Mouse (Mus musculus): ENCODE data around the gene Zmiz1. TPM values are rescaled to one million over a fixed set of nuclear protein-coding genes. Genes with fewer than 3 reads are reported as not detected.

Gene Zmiz1
- polyA plus RNA-seq, 1 experiment, result 34.5 TPM

DNA sequence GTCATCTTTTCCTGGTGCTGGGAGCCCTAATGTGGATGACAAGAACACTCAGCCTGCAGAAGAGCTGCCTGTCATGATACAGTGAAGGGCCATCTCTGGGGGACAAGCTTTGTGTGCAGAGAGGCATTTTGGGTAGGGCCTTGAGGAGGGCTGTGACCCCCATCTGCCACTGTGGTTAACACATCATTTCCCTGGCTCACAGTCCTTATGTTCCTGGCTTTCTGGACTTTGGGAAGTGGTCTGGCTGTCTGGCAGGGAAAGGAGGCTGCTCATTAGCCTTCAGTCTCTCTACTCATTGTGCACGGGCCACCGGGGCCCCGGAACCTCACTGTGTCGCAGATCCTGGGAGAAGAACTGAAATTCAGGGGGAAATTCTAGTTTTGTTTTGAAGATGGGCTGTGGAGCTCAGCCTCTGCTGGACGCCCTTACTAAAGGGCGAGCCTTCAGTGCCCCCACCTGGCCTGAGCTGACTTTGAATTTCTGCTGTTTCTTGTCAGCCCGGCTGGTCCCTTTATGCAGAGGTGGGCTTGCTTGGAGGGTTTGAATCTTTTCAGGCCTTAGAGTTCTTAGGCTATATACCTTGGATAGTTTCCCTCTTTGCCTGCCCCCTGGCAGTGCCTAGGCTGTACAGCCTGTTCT, 10.0 kb downstream of the Zmiz1 start:
- TF ChIP-seq MAX (IDR thresholded peaks at IDR 0.05; ENCODE audit: low read depth), result no peak
- no peak for TF ChIP-seq REST (IDR thresholded peaks at IDR 0.05; ENCODE audit: insufficient read depth, insufficient read length)
- TF ChIP-seq SRF (IDR thresholded peaks at IDR 0.05; ENCODE audit: control insufficient read depth, insufficient read length, low read depth), result no peak
- TF ChIP-seq MYOG (IDR thresholded peaks at IDR 0.05; ENCODE audit: control insufficient read depth in 1 of 3, insufficient read depth in 1 of 3, insufficient read length in 2 of 3, low read depth in 2 of 3), result peak in 1 of 3 experiments; percentile 33
- TF ChIP-seq TCF3 (IDR thresholded peaks at IDR 0.05; ENCODE audit: insufficient read length, low read depth), result no peak
- no peak overlapping the region for H3K4me2 ChIP-seq (ENCODE audit: low read depth)
- no peak overlapping the region for H3ac ChIP-seq (ENCODE audit: control insufficient read depth, insufficient read length)
- no peak overlapping the region for H3K4me3 ChIP-seq
- no peaks in the 10 kb centered on the region for H3K27me3 ChIP-seq (ENCODE audit: control insufficient read depth, insufficient read depth, insufficient read length)
- peaks cover 100% of the 10 kb centered on the region for H3K79me2 ChIP-seq (ENCODE audit: control insufficient read depth, insufficient read depth)
- no peaks in the 10 kb centered on the region for H3K36me3 ChIP-seq (ENCODE audit: control insufficient read depth, insufficient read depth)

DNA sequence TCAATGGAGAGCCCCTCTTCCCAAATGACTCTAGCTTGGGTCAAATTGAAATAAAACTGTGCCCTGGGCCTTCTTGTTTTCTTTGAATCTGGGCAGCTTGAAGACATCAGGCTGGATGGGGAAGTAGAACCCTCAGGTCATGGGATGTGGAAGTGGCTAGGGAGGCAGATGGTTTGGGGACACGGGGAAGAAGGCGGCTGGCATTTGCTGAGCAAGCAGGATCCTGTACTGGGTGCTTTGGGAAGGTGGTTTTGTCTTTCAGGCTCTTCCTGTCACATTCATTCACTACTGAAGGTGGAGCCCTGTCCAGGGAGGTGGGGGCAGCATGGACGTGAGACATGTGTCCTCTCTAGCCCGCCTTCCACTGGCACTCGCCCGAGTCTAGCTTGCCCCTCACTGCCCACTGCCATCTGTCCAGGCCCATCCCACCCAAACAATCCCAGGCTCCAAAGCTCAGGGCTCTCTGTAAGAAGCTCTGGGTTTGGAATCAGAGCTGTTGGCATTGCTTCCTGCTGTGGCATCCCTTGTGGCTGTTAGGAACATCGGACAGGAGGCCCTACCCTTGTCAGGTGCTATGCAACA, 11.3 kb downstream of the Zmiz1 start:
- no peak for TF ChIP-seq POLR2A (IDR thresholded peaks at IDR 0.05; ENCODE audit: insufficient read length, low read depth)
- peak in 1 of 3 experiments; percentile 12 for TF ChIP-seq MYOG (IDR thresholded peaks at IDR 0.05; ENCODE audit: control insufficient read depth in 1 of 3, insufficient read depth in 1 of 3, insufficient read length in 2 of 3, low read depth in 2 of 3)
- Histone ChIP-seq H3K79me2 (ENCODE audit: control insufficient read depth, insufficient read depth) (peaks cover 100% of the 10 kb centered on the region), H3K27me3 (ENCODE audit: control insufficient read depth, insufficient read depth, insufficient read length) (no peaks in the 10 kb centered on the region), H3ac (ENCODE audit: control insufficient read depth, insufficient read length) (no peak overlapping the region), H3K36me3 (ENCODE audit: control insufficient read depth, insufficient read depth) (no peaks in the 10 kb centered on the region), H3K4me2 (ENCODE audit: low read depth) (peak overlapping the region; percentile 26), H3K4me3 (no peak overlapping the region)

DNA sequence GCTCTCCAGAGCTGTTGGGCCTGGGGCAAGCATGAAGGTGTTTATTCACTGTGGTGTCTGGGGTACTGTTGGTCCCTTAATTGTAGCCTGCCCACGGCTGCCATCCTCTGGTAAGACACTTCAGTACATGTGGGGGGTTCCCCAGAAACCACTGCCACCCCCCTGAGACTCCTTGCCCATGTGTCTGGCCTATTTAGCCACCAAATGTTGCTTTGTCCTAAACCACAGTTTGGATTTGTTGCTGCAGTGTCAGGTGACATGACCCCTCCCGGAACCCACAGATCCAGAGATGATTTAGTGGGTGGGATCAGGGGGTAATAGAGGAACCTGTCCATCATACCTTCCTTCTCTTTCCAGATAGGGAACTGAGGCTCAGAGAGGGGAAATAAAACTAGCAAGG, 12.1 kb downstream of the Zmiz1 start:
- peak in 1 of 3 experiments; percentile 4 for TF ChIP-seq MYOD1 (IDR thresholded peaks at IDR 0.05; ENCODE audit: control insufficient read depth in 1 of 3, insufficient read length in 2 of 3, low read depth in 2 of 3)
- TF ChIP-seq USF1 (IDR thresholded peaks at IDR 0.05; ENCODE audit: low read depth), result no peak
- no peak for TF ChIP-seq E2F4 (IDR thresholded peaks at IDR 0.05; ENCODE audit: insufficient read depth)
- Histone ChIP-seq H3K79me2 (ENCODE audit: control insufficient read depth, insufficient read depth) (peaks cover 97% of the 10 kb centered on the region), H3K4me3 (no peak overlapping the region), H3ac (ENCODE audit: control insufficient read depth, insufficient read length) (no peak overlapping the region), H3K36me3 (ENCODE audit: control insufficient read depth, insufficient read depth) (no peaks in the 10 kb centered on the region), H3K27me3 (ENCODE audit: control insufficient read depth, insufficient read depth, insufficient read length) (no peaks in the 10 kb centered on the region), H3K4me2 (ENCODE audit: low read depth) (no peak overlapping the region)

DNA sequence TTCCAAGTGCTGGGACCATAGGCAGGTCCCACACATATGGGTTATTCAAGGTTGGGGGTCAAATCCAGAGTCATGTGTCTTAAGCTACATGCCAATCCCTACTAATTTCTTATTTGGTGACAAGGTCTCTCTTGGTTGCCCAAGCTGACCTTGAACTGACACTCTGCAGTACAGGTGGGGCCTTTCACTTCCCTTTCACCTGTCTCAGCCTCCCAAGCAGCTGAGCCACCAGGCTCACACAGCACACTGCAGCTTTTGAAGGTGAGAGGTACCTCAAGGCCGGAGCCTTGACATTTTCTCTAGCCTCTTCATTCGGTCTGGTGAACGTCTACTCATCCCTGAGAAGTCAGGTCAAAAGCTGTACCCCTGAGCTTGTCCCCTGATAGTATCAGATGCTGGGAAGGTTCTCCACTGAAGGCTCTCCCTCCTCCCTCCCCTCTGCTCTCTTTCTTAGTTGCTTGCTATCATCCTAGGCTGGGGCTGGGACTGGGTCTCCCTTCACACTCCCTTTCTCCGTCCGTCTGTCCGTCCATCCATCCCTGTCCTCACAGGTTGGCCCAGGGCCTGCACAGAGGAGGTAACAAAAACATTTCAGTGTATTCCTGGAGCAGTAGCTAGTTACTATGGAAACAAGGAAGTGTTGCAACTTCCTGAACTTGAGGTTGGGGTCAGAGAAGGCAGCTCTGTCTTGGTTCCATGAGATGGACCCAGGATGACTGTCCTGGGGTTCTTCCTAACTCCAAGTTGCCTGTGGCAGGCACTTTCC, 13.3 kb downstream of the Zmiz1 start:
- peaks cover 94% of the 10 kb centered on the region for H3K79me2 ChIP-seq (ENCODE audit: control insufficient read depth, insufficient read depth)
- TF ChIP-seq MYOG (IDR thresholded peaks at IDR 0.05; ENCODE audit: control insufficient read depth in 1 of 3, insufficient read depth in 1 of 3, insufficient read length in 2 of 3, low read depth in 2 of 3) (no peak), TCF3 (IDR thresholded peaks at IDR 0.05; ENCODE audit: insufficient read length, low read depth) (no peak), MAX (IDR thresholded peaks at IDR 0.05; ENCODE audit: low read depth) (no peak), CEBPB (IDR thresholded peaks at IDR 0.05; ENCODE audit: insufficient read depth, poor library complexity, severe bottlenecking) (peak; percentile 64; the same call in 1 of the 2 replicates)
- H3K27me3 ChIP-seq (ENCODE audit: control insufficient read depth, insufficient read depth, insufficient read length), result no peaks in the 10 kb centered on the region
- H3K36me3 ChIP-seq (ENCODE audit: control insufficient read depth, insufficient read depth), result no peaks in the 10 kb centered on the region
- H3K4me2 ChIP-seq (ENCODE audit: low read depth), result peak overlapping the region; percentile 68
- no peak overlapping the region for H3K4me3 ChIP-seq
- H3ac ChIP-seq (ENCODE audit: control insufficient read depth, insufficient read length), result no peak overlapping the region

DNA sequence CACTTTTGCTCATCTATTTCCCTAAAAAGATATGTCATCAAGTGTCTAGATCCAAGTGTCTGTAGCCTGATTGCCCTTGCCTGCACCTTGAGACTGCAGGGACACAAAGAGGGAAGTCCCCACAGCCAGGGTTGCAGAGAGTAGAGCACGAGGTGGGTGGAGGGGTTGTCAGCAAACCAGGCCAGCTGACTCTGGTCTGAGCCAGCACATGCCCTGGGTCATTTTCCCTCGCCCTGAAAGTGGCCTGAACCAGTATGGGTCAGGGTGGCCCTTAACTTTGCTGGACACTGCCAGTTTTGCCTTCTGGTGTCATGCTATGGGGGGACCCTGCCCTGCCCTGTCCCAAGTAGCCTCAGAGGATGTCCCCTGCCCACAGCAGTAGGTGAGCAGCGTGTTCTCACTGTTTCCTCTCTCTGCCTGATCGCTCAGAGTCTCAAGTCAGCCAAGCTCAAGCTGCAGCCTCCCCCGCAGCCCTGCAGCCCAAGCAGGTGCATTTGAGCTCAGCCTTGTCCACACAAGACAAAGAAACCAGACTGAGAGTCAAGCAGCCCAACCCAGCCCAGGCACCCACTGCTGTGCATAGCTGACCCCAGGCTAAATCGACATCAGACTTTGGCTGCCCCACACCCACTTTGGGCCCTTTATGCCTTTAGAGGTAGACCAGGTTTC, 14.1 kb downstream of the Zmiz1 start:
- TF ChIP-seq TCF12 (IDR thresholded peaks at IDR 0.05; ENCODE audit: insufficient read depth, poor library complexity, severe bottlenecking), result peak; percentile 32
- TF ChIP-seq MYOD1 (IDR thresholded peaks at IDR 0.05; ENCODE audit: control insufficient read depth in 1 of 3, insufficient read length in 2 of 3, low read depth in 2 of 3), result peak; percentile 54 to 92 (median 84)
- TF ChIP-seq REST (IDR thresholded peaks at IDR 0.05; ENCODE audit: insufficient read depth, insufficient read length), result no peak
- TF ChIP-seq MYOG (IDR thresholded peaks at IDR 0.05; ENCODE audit: control insufficient read depth in 1 of 3, insufficient read depth in 1 of 3, insufficient read length in 2 of 3, low read depth in 2 of 3), result peak in 2 of 3 experiments; percentile 80 to 87
- peaks cover 94% of the 10 kb centered on the region for H3K79me2 ChIP-seq (ENCODE audit: control insufficient read depth, insufficient read depth)
- H3K27me3 ChIP-seq (ENCODE audit: control insufficient read depth, insufficient read depth, insufficient read length), result no peaks in the 10 kb centered on the region
- no peak overlapping the region for H3K4me3 ChIP-seq
- H3K36me3 ChIP-seq (ENCODE audit: control insufficient read depth, insufficient read depth), result no peaks in the 10 kb centered on the region
- peak overlapping the region; percentile 68 for H3K4me2 ChIP-seq (ENCODE audit: low read depth)
- H3ac ChIP-seq (ENCODE audit: control insufficient read depth, insufficient read length), result no peak overlapping the region
